Mouse (Mus musculus) erythroblast, embryonic 14.5 days (primary cell): ENCODE data around the gene Fgfr2.

Experiments used
- GATA1 ChIP-seq: IDR thresholded peaks from 2 replicates; pipeline ENCODE4 v1.6.1; 2012; ENCODE audit warnings: low read length, inconsistent platforms, mixed read lengths
- TAL1 ChIP-seq: IDR thresholded peaks from 3 replicates; pipeline ENCODE4 v1.6.1; 2012; ENCODE audit warnings: low read length, inconsistent platforms, mixed read lengths

DNA sequence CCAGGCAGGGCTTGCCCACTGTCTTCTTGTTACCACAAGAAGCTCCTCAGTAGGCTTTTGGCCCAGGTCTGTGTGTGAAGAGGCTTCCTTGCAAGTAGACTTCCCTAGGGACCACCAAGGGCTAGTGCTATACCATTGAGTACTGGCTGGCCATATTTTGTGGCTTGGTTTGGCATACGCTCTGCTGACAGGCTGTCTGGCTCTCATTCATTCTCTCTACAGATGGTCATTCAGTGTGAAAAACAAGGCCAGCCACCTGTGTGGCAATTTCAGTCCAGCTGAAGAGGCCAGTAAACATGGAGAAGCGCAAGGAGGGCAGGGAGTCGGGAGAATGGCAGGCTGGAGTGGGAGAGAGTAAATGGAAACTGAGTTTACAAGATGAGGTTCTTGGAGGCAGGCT is 2407.7 kb downstream of the Fgfr2 start:
- TF ChIP-seq TAL1 = no peak
- no peak for TF ChIP-seq GATA1
